Mouse (Mus musculus) midbrain, embryonic 13.5 days (tissue): Measurements from ENCODE around the gene Tefm. TPM values are rescaled to one million over a fixed set of nuclear protein-coding genes. Genes with fewer than 3 reads are reported as not detected.
A peak's percentile ranks its signal among the peaks of the same experiment; 100 is the strongest.
"Not testable (repeated sequence)": the region's sequence is repeated elsewhere in the genome, so short reads cannot be mapped to it uniquely, and the experiment has no call there.

Source experiments
- ATAC-seq: fragments of 200-750 bp; cut with Nextera tagmentation; 2 replicates; pipeline ENCODE4 v1.8.0; 2017; ENCODE audit warnings: mild to moderate bottlenecking, moderate TSS enrichment, moderate library complexity
- H3K27ac ChIP-seq: fragments of 300-500 bp; sonication (generic); 2 replicates; pipeline ENCODE4 v1.5.1; 2015; ENCODE audit warnings: inconsistent platforms, mild to moderate bottlenecking, moderate library complexity
- H3K27me3 ChIP-seq: fragments of 300-500 bp; sonication (generic); 2 replicates; pipeline ENCODE4 v1.6.1; 2015; ENCODE audit warnings: mild to moderate bottlenecking, inconsistent platforms
- H3K36me3 ChIP-seq: fragments of 300-500 bp; sonication (generic); 2 replicates; pipeline ENCODE4 v1.6.1; 2015; ENCODE audit warnings: mild to moderate bottlenecking, inconsistent platforms
- H3K4me1 ChIP-seq: fragments of 300-500 bp; sonication (generic); replicated peaks from 2 replicates; pipeline ENCODE4 v1.6.1; 2015; ENCODE audit warnings: inconsistent platforms
- H3K4me2 ChIP-seq: fragments of 300-500 bp; sonication (generic); replicated peaks from 2 replicates; pipeline ENCODE4 v1.6.1; 2015; ENCODE audit warnings: moderate library complexity, mild to moderate bottlenecking, inconsistent platforms
- H3K4me3 ChIP-seq: fragments of 300-500 bp; sonication (generic); replicated peaks from 2 replicates; pipeline ENCODE4 v1.5.1; 2015; ENCODE audit warnings: mild to moderate bottlenecking, inconsistent platforms
- H3K9ac ChIP-seq: fragments of 300-500 bp; sonication (generic); replicated peaks from 2 replicates; pipeline ENCODE4 v1.6.1; 2015; ENCODE audit warnings: mild to moderate bottlenecking, inconsistent platforms
- H3K9me3 ChIP-seq: fragments of 300-500 bp; sonication (generic); 2 replicates; pipeline ENCODE4 v1.6.1; 2016; ENCODE audit warnings: mild to moderate bottlenecking, inconsistent platforms
- WGBS: fragments of 180-500 bp; shearing (Covaris S2); methylation state at CpG from one replicate; pipeline ENCODE4 v1.1.7; 2015; 5-methylcytosine and 5-hydroxymethylcytosine counted together
- polyA plus RNA-seq: library from polyadenylated mRNA; unstranded; fragments of >200 nt; fragmentation: Nextera tagmentation; extraction: Ambion mirVana; gene quantifications from 2 replicates; pipeline ENCODE4 v1.2.1, GENCODE M21; 2015

Gene Tefm
- 28.3 and 31.2 TPM in 2 replicates for polyA plus RNA-seq

- Histone ChIP-seq H3K4me1 (peaks cover 17% of the 10 kb centered on the region), H3K4me3 (peak within 1 kb of the TSS; percentile 85), H3K4me2 (peak within 1 kb of the TSS; percentile 73), H3K9ac (peak within 1 kb of the TSS; percentile 88), H3K36me3 (peaks cover 20% of the 10 kb centered on the region), H3K27ac (peak within 1 kb of the TSS; percentile 89), H3K27me3 (no peaks in the 10 kb centered on the region), H3K9me3 (no peaks in the 10 kb centered on the region)
- peak; percentile 95 for ATAC-seq
- WGBS, result under 1% methylated on average over 40 of the region's 40 CpGs
These were observed at the start of gene Tefm for GRCm38 (mm10) chr11:80141825-80142521. Gene Tefm (minus strand): TSS chr11:80142175.

- H3K9ac ChIP-seq, result no peak overlapping the region
- H3K4me3 ChIP-seq, result no peak overlapping the region
- WGBS, result 83% methylated on average over 4 of the region's 4 CpGs
- H3K4me2 ChIP-seq, result no peak overlapping the region
- H3K27ac ChIP-seq, result no peak overlapping the region
- no peaks in the 10 kb centered on the region for H3K9me3 ChIP-seq
- H3K27me3 ChIP-seq, result no peaks in the 10 kb centered on the region
- no peaks in the 10 kb centered on the region for H3K4me1 ChIP-seq
- no peak for ATAC-seq
- H3K36me3 ChIP-seq, result no peaks in the 10 kb centered on the region
These were observed 48.3 kb upstream of the Tefm start for GRCm38 (mm10) chr11:80190280-80190679.

DNA sequence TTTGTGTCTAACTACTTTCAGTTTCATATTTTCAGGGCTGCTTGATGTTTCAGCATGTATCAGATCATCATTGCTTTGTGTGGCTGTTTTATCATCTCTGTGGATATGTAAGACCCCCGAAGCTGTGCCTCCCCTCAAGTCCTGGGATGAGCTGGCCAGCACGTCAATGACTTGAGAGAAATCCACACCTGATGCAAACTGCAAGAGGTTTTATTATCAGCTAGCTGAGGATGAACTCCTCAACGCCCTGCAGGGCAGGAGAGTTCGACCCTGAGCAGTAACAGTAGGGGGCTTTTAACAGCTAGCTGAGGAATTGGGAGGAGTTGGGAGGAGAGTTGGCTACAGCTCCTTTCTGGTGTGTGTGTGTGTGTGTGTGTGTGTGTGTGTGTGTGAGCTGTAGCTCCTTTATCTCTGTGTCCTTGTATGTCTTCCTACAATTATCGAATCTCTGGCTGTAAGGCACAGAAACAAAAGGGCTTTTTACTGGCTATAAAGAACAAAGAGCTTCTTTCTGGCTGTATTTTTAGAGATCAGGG is 43.5 kb upstream of the Tefm start:
- H3K4me2 ChIP-seq, H3K27me3 ChIP-seq, H3K9ac ChIP-seq, ATAC-seq, H3K27ac ChIP-seq, H3K36me3 ChIP-seq, H3K4me3 ChIP-seq, H3K4me1 ChIP-seq, H3K9me3 ChIP-seq: not testable (repeated sequence)
- WGBS, result 64% methylated on average over 5 of the region's 5 CpGs

DNA sequence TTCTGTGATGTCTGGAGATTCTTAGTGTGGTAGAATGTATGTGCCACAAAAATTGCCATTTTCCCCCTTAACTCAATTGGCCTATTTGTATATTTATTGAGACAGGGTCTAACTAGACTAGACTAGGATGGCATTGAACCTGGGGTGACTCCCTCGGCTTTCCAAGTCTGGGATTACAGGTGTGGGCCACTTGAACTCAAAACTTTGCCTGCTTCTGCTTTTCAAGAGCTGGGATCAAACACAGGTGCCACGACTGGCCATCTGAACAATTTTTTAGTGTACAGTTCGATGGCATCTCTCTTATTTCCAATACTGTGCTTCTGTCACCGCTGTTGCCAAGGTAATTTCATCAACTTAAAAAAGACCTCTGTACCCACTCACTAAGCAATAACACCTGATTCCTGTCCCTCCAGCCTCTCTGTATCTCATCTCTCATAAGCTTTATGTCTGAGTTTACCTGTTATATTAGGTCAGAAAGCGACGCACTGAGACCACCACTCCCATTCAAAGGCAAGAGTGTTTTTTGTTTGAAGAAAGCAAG is 42.6 kb upstream of the Tefm start:
- H3K9ac ChIP-seq, result no peak overlapping the region
- ATAC-seq, result no peak
- peaks cover 10% of the 10 kb centered on the region; the same call in 1 of the 2 replicates for H3K4me1 ChIP-seq
- WGBS, result 93% methylated on average over 6 of the region's 6 CpGs
- no peaks in the 10 kb centered on the region for H3K27me3 ChIP-seq
- H3K27ac ChIP-seq, result no peak overlapping the region
- no peak overlapping the region for H3K4me2 ChIP-seq
- peak overlapping the region; percentile 47; the same call in 1 of the 2 replicates for H3K4me3 ChIP-seq
- no peaks in the 10 kb centered on the region for H3K9me3 ChIP-seq
- H3K36me3 ChIP-seq, result no peaks in the 10 kb centered on the region

DNA sequence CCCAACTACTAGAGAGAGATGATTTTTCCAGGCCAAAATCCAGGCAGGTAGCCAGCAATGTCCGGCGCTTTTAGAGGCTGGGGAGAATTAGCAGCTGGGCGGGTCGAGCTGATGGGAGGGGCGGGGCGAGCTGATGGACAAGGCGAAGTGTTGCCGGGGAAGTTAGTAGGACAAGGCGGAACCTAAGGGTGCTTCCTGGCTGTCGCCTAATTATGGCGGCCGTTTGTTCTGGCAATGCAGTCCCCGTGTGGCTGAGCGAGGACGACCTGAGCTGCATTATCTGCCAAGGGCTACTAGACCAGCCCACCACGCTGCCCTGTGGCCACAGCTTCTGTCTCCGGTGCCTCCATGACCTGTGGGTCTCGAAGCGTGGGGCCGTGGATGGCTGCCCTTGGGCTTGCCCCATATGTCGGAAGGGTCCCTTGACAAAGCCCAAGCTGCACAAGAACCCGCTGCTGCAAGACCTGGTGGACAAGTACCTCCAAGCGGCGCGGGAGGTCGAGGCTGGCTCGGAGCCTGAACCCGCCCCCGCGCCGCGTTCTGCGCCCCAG is 41.8 kb upstream of the Tefm start, which contains the start of gene Rnf135:
TSS of gene Rnf135 (plus strand) at position 147 of the 551 bp plus-strand sequence.
- peak within 1 kb of the TSS; percentile 47 for H3K4me3 ChIP-seq
- H3K36me3 ChIP-seq, result no peaks in the 10 kb centered on the region
- no peaks in the 10 kb centered on the region for H3K27me3 ChIP-seq
- H3K9me3 ChIP-seq, result no peaks in the 10 kb centered on the region
- H3K27ac ChIP-seq, result peak within 1 kb of the TSS; percentile 9; the same call in 1 of the 2 replicates
- WGBS, result 1% methylated on average over 33 of the region's 33 CpGs
- peak within 1 kb of the TSS; percentile 67 for H3K9ac ChIP-seq
- H3K4me1 ChIP-seq, result peaks cover 10% of the 10 kb centered on the region; the same call in 1 of the 2 replicates
- H3K4me2 ChIP-seq, result peak within 1 kb of the TSS; percentile 60
- ATAC-seq, result peak; percentile 63

DNA sequence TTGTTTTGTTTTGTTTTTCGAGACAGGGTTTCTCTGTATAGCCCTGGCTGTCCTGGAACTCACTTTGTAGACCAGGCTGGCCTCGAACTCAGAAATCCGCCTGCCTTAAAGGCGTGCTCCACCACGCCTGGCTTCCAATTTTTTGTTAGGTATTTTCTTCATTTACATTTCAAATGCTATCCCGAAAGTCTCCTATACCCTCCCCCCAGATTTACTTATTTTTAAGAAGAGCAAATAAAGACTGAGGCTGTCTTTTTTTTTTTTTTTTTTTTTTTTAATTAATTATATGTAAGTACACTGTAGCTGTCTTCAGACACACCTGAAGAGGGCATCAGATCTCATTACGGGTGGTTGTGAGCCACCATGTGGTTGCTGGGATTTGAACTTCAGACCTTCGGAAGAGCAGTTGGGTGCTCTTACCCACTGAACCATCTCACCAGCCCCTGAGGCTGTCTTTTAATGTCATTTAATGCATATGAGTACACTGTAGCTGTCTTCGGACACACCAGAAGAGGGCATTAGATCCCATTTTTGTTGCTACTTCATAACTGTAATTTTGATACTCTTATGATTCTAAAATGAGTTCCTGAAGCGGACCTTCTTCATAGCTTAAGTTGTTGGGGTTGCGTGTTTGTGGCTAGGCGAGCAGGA is 41.2 kb upstream of the Tefm start:
- H3K4me2 ChIP-seq, result peak overlapping the region; percentile 60

DNA sequence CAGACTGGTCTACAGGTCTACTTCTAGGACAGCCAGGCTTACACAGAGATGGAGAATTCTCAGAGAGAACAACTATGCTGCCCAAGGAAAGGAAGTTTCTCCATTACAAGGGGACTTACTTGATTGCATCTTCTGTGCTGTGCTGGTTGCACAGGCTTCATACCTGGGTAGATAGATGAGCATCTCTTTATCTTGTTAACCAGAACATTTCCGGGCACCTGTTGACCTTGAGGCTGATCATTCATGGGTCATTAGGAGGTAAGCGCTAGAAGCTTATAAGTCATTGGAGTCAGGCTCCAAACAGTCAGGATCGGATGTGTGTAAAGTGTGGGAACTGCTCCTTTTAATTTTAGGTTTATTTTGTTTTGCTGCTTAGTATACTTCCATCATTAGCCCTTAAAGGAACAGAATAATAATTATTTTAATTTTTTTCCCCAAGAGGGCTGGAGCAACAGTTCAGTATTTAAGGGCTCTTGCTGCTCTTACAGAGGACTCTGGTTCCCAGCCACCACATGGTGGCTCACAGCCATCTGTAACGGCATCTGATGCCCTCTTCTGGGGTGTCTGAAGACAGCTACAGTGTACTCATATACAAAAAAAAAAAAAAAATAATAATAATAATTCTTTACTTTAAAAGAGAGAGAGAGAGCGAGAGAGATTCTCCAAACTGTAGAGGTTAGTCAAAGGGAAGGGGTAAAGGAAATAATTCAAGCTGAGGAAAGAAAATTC is 39.2 kb upstream of the Tefm start:
- Histone ChIP-seq H3K9me3 (no peaks in the 10 kb centered on the region), H3K27me3 (no peaks in the 10 kb centered on the region), H3K4me2 (no peak overlapping the region), H3K36me3 (no peaks in the 10 kb centered on the region), H3K4me3 (no peak overlapping the region), H3K4me1 (peaks cover 10% of the 10 kb centered on the region; the same call in 1 of the 2 replicates), H3K9ac (no peak overlapping the region), H3K27ac (no peak overlapping the region)
- no peak for ATAC-seq
- WGBS, result 76% methylated on average over 5 of the region's 5 CpGs

More for the DNA sequence above, 41.2 kb upstream of the Tefm start:
- Histone ChIP-seq H3K4me3 (peak overlapping the region; percentile 47), H3K9ac (peak overlapping the region; percentile 67; the same call in 1 of the 2 replicates)
- not testable (repeated sequence) for H3K4me1 ChIP-seq, H3K9me3 ChIP-seq, H3K27ac ChIP-seq, H3K36me3 ChIP-seq, H3K27me3 ChIP-seq, ATAC-seq
- 45% methylated on average over 12 of the region's 12 CpGs for WGBS

GRCm38 (mm10) chr11:80178316-80178715 is 36.3 kb upstream of the Tefm start:
- Histone ChIP-seq H3K4me3 (no peak overlapping the region), H3K9me3 (no peaks in the 10 kb centered on the region), H3K4me2 (no peak overlapping the region), H3K9ac (no peak overlapping the region), H3K27me3 (no peaks in the 10 kb centered on the region), H3K36me3 (no peaks in the 10 kb centered on the region), H3K4me1 (peaks cover 1% of the 10 kb centered on the region; the same call in 1 of the 2 replicates), H3K27ac (no peak overlapping the region)
- no peak for ATAC-seq
- WGBS, result 92% methylated on average over 8 of the region's 8 CpGs

DNA sequence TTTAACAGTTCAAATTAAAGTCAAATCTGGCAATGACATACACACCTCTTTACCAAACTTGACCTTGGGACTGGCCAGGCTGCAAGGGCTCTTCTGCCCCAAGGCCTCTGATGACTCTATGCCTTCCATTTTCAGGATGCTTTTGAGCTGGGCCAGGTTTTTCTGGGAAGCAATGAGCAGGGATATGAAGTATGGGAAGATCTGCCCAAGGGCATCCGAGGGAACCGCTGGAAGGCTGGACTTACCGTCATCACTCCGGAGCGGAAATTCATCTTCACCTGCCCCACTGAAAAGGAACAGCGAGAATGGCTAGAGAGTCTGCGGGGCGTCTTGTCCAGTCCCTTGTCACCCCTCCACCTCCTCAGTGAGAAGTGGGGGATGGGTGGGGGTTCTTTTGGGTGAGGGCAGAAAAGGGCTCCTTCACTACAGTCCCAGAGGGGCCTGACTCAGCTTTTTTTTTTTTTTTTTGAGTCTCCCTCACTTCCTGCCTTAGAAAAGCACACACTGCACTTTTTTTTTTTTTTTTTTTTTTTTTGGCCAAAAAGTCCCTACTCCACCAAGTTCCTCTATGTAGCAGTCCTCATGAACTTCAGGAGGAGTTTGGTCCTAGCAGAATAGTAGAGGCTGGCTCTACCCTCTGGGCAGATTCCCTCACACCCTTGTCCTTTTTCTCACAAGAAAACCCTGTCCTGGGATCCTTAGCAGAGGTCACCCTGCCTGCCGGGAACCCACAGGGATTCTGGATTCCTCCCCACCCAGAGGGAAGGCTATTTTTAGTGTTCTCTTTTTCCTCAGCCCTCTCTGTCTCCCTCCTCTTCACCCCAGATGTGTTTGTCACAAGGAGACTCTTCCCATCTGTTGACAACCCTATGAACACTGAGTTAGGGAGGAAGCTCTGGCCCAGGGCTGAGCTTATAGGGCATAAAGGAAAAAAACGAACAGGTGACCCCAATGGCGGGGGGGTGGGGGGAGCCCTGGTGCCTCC is 35.2 kb upstream of the Tefm start:
- ATAC-seq, result no peak
- H3K9me3 ChIP-seq, result no peaks in the 10 kb centered on the region
- 78% methylated on average over 11 of the region's 11 CpGs for WGBS
- no peaks in the 10 kb centered on the region for H3K27me3 ChIP-seq
- H3K4me3 ChIP-seq, result no peak overlapping the region
- no peak overlapping the region for H3K4me2 ChIP-seq
- H3K4me1 ChIP-seq, result no peaks in the 10 kb centered on the region
- no peak overlapping the region for H3K9ac ChIP-seq
- no peaks in the 10 kb centered on the region for H3K36me3 ChIP-seq
- H3K27ac ChIP-seq, result no peak overlapping the region

DNA sequence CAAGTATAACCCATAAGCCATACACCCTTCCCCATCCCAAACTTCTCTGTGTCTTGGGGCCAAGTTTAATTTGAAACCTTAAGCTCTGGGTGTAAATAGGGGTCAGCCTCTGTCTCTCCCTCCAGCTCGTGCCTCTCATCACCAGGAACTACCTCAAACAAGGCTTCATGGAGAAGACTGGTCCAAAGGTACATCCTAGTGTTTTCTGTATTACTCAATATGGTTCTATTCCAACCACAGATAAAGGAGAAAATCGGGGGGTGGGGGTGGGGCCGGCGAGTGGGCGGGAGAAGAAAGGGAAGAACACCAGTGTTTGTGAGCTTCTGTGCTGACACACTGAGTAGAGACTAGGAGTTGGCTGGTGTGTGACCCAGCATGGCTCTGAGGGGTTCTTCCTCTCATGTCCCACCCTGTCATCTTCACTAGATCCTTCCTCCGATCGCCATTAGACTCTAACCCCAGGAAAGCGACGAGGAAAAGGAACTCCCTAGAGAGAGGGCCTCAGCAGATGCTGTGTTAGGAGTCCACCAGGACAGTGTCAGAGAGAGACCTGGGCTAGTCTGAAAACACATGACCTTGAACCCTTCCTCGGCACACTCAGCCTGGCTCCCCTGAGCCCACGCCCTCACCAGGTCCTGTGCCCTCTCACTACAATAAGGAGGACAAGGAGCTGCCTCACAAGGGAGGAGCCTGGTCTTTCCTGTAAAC is 32.1 kb upstream of the Tefm start:
- 80% methylated on average over 11 of the region's 11 CpGs for WGBS
- Histone ChIP-seq H3K27ac (no peak overlapping the region), H3K4me3 (no peak overlapping the region), H3K9ac (no peak overlapping the region), H3K4me1 (no peaks in the 10 kb centered on the region), H3K4me2 (no peak overlapping the region), H3K27me3 (no peaks in the 10 kb centered on the region), H3K36me3 (no peaks in the 10 kb centered on the region), H3K9me3 (no peaks in the 10 kb centered on the region)
- no peak for ATAC-seq
